Mouse (Mus musculus): Measurements from ENCODE around the gene Mast3. TPM values are rescaled to one million over a fixed set of nuclear protein-coding genes. Genes with fewer than 3 reads are reported as not detected.
"Not testable (repeated sequence)": the region's sequence is repeated elsewhere in the genome, so short reads cannot be mapped to it uniquely, and the experiment has no call there.

The Mast3 gene
- polyA plus RNA-seq, 1 experiment from 2014 or later, result 37.2 TPM

- DNase-seq (ENCODE audit: low spot score), result no peak
Observed at GRCm38 (mm10) chr8:70834071-70834470, 29.2 kb upstream of the Mast3 start.

- DNase-seq (ENCODE audit: low spot score), result no peak
Observed at GRCm38 (mm10) chr8:70833520-70833919, 28.7 kb upstream of the Mast3 start.

- peak; percentile 72 for DNase-seq (ENCODE audit: low spot score)
Observed at GRCm38 (mm10) chr8:70833018-70833482, 28.2 kb upstream of the Mast3 start.

GRCm38 (mm10) chr8:70832371-70832770 is 27.5 kb upstream of the Mast3 start:
- no peak for DNase-seq (ENCODE audit: low spot score)

- DNase-seq (ENCODE audit: low spot score), result no peak
Observed at GRCm38 (mm10) chr8:70831517-70831916, 26.7 kb upstream of the Mast3 start.

GRCm38 (mm10) chr8:70827796-70828195 is 22.9 kb upstream of the Mast3 start:
- no peak for DNase-seq (ENCODE audit: low spot score)

GRCm38 (mm10) chr8:70827010-70827409 is 22.2 kb upstream of the Mast3 start:
- DNase-seq (ENCODE audit: low spot score), result no peak

GRCm38 (mm10) chr8:70825816-70826215 is 21.0 kb upstream of the Mast3 start:
- DNase-seq (ENCODE audit: low spot score), result no peak

GRCm38 (mm10) chr8:70823802-70824201 is 18.9 kb upstream of the Mast3 start:
- DNase-seq (ENCODE audit: low spot score), result no peak

GRCm38 (mm10) chr8:70822594-70822993 is 17.7 kb upstream of the Mast3 start:
- not testable (repeated sequence) for DNase-seq (ENCODE audit: low spot score)

- DNase-seq (ENCODE audit: low spot score), result no peak
Observed at GRCm38 (mm10) chr8:70821992-70822391, 17.1 kb upstream of the Mast3 start.

- DNase-seq (ENCODE audit: low spot score), result peak; percentile 72
Observed at GRCm38 (mm10) chr8:70821399-70821962, 16.6 kb upstream of the Mast3 start.

GRCm38 (mm10) chr8:70820101-70820935 is 15.5 kb upstream of the Mast3 start:
- no peak for DNase-seq (ENCODE audit: low spot score)

GRCm38 (mm10) chr8:70816679-70817078 is 11.8 kb upstream of the Mast3 start:
- DNase-seq (ENCODE audit: low spot score), result no peak

GRCm38 (mm10) chr8:70812885-70813284 is 8.0 kb upstream of the Mast3 start:
- no peak for DNase-seq (ENCODE audit: low spot score)

- DNase-seq (ENCODE audit: low spot score), result no peak
Observed at GRCm38 (mm10) chr8:70812055-70812454, 7.2 kb upstream of the Mast3 start.

GRCm38 (mm10) chr8:70810962-70811680 is 6.3 kb upstream of the Mast3 start:
- DNase-seq (ENCODE audit: low spot score), result peak; percentile 87

- DNase-seq (ENCODE audit: low spot score), result peak; percentile 60
Observed at GRCm38 (mm10) chr8:70808955-70809701, 4.3 kb upstream of the Mast3 start.

GRCm38 (mm10) chr8:70808239-70808638 is 3.4 kb upstream of the Mast3 start, which contains the start of gene Il12rb1:
TSS of gene Il12rb1 (plus strand) at chr8:70808449.
- DNase-seq (ENCODE audit: low spot score), result peak; percentile 71

GRCm38 (mm10) chr8:70807304-70807703 is 2.5 kb upstream of the Mast3 start:
- no peak for DNase-seq (ENCODE audit: low spot score)

- DNase-seq (ENCODE audit: low spot score), result peak; percentile 91
Observed at GRCm38 (mm10) chr8:70806541-70806940, 1.7 kb upstream of the Mast3 start.

All from thymus, postnatal 0 days (tissue).